Mouse (Mus musculus) thymus, postnatal 10 days (tissue): ENCODE data around the gene Med27.

Experiments used
- DNase-seq, 2 experiments: peaks; one replicate each; pipeline ENCODE4 v3.0.0; 2021; ENCODE audit warnings: low spot score in 2 of 2

The Med27 gene

DNA sequence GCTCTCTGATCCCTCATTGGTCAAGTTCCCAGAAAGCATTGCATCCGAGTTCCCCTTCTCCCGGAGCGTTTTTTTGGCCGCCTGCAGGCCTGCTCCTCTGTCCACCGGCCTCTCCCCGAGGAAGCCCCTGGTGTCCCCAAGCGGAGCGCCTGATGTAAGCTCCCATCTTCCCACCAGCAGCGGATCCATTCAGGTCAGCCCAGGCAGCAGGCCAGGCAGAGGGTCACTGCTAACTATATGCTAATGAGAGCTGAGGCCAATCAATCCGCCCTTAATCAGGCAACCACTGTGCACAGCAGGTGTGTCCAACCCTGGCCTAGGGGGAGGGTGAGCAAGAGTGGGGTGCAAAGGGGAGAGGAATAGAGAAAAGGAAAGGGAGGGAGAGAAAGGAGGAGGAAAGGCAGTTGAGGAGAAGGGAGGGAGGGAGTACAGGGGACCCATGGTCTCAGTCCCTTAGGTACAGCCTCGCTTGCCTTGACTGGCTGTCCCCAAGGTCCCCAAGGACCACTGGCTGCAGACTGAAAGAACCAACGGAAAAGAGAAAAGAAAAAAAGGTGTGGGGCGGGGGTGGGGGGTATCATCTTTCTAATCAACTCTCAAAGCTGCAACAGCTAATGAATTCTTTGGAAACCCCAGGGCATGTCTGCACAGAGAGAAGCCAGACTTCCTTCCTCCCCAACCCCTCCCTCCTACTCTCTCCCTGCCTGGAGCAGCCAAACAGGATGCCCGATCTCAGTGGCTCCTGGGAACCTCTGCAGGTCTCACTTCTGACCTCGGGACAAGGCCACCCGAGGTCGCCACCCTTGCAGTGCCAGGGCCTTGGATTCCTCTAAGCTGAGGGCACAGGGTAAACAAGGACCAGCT, 219.2 kb downstream of the Med27 start:
- DNase-seq, result no peak

- DNase-seq, result no peak
Observed at GRCm38 (mm10) chr2:29571921-29572700, 225.5 kb downstream of the Med27 start.

- DNase-seq, result no peak
Observed at GRCm38 (mm10) chr2:29572811-29573427, 226.3 kb downstream of the Med27 start.

DNA sequence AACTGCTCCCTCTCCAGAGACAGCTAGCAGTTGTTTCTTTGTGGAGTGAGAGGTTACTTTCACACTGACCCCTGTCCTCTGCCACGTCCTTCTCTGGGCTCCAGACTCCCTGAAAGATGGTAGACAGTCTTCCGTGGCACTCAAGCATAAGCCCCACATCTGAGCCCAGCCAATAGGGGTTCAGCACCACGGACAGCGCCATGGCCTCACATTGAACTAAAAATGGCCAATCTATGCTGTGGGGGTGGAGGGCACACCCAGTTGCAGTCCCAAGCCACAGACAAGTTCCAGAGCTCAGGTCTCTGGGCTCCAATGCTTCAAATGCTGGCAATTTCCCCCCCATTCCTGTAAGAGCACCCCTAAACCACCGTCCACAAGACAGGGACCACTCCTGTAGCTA, 227.0 kb downstream of the Med27 start:
- DNase-seq, result peak; percentile 11 to 64

GRCm38 (mm10) chr2:29574187-29574586, 227.6 kb downstream of the Med27 start:
- no peak for DNase-seq
